Mouse (Mus musculus): ENCODE measurements around the gene Tnfrsf8. TPM values are rescaled to one million over a fixed set of nuclear protein-coding genes. Genes with fewer than 3 reads are reported as not detected.
"Not testable (repeated sequence)": the region's sequence is repeated elsewhere in the genome, so short reads cannot be mapped to it uniquely, and the experiment has no call there.

Tnfrsf8 gene
- total RNA-seq, 4 experiments from 2014 or later, result 0.11 to 0.16 TPM; not detected in 2

- DNase-seq (ENCODE audit: low spot score), result no peak
Measured at GRCm38 (mm10) chr4:145310859-145311258, 4.1 kb downstream of the Tnfrsf8 start.

- no peak for DNase-seq (ENCODE audit: low spot score)
Measured at GRCm38 (mm10) chr4:145306422-145306821, 8.5 kb downstream of the Tnfrsf8 start.

- DNase-seq (ENCODE audit: low spot score), result not testable (repeated sequence)
Measured at GRCm38 (mm10) chr4:145305661-145306362, 9.2 kb downstream of the Tnfrsf8 start.

GRCm38 (mm10) chr4:145304109-145304508 lies 10.9 kb downstream of the Tnfrsf8 start:
- no peak for DNase-seq (ENCODE audit: low spot score)

- no peak for DNase-seq (ENCODE audit: low spot score)
Measured at GRCm38 (mm10) chr4:145302106-145302505, 12.9 kb downstream of the Tnfrsf8 start.

- no peak for DNase-seq (ENCODE audit: low spot score)
Measured at GRCm38 (mm10) chr4:145300210-145300927, 14.6 kb downstream of the Tnfrsf8 start.

DNA sequence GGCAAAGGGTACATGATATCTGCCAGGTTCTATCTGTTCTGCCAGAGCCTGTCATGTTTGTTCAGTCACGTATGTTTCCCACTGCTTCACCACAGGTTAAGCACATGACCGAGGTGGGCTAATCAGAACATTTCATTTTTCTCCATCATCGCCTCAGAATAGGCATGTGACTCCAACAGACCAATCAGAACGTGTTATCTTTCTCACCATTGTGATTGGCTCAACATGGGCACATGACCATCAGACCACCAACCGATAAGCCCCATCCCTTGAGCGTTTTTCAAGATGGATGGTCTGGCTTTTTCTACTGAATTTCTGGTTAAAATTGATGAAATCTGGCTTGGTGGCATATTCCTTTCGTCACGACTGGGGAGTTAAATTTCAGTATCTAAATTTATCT lies 15.6 kb downstream of the Tnfrsf8 start:
- no peak for DNase-seq (ENCODE audit: low spot score)

DNA sequence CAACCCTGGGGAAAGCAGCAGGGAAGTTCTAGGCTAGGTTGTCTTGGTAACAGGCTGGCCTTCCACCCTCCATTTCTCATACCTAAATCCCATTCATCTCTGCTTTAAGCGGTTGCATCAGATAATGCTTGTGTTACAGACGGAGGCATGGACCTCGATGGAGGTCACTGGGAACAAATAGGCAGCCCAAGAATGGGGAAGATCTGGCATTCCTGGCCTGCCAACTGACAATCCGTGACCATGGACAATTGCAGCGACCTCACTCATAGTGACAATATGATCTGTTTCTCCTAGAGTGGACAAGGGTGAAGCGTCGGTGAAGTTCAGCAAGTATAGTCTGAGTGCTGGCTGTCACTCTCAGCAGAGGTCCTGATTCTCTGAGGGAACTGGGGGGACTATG lies 16.1 kb downstream of the Tnfrsf8 start:
- no peak for DNase-seq (ENCODE audit: low spot score)

GRCm38 (mm10) chr4:145295589-145296300 lies 19.2 kb downstream of the Tnfrsf8 start:
- DNase-seq (ENCODE audit: low spot score), result peak; percentile 63

DNA sequence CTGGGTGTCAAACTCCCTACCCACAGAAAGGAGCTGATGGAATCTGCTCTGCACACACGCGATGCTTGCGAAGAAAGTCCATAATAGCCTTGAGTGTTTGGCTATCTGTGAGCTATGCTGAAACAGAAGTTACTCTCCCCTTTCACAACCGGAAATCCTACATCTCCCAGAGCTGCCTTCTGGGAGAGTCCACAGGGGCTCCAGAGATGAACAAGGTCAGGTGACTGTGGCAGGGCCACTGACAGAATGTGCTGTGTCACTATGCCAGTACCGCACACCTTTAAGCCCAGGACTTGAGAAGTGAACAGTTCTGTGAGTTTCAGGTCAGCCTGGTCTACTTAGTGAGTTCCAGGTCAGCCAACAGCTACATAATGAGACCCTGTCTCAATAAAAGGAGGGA lies 20.4 kb downstream of the Tnfrsf8 start:
- DNase-seq (ENCODE audit: low spot score), result no peak

DNA sequence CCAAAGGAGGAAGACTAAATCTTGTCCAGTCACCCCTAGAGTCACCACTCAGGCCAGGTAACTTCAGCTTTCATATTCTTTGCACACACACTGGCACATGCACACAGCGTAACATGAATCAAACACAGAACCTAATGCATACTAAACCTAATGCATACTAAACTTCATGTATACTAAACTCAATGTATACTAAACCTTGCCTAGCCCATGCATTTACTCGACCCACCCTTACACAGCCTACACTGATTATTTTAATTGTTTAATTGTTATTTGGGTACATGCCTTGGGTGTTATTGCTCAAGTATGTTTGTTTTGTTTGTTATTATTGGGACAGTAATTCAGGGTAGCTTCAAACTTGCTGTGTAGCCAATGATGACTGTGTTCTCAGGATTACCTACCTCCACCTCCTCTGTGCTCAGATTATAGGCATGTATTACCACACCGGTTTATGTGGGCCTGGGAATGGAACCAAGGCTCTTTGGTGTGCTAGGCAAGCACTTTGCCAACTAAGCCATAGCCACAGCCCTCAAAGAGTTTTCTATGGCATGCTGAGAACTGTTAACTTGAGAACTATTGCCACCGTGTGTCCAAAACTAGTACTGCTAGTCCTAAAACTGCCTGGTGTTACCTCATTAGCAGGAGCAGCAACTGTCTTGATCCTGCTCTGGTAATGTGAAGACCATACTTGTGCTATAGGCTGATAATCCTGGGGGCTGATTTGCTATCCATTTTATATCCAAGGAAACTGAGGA lies 28.4 kb downstream of the Tnfrsf8 start:
- peak; percentile 85 for DNase-seq (ENCODE audit: low spot score)

DNA sequence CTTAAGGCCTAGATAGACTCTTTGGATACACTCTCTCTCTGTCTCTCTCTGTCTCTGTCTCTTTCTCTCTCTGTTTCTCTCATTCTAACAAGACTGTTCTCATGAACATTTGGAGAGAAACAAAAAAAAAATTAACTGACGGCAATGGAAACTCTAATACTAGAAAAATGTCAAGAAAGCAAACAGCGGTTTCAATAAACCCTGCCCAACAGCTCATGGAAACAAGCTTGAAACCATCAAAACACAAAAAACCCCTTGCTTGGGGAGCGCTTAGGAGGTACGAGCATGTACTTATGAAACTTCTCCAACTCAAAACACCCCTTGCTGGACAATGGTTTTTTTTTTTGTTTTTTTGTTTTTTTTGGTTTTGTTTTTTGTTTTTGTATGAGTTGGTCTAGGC lies 30.3 kb downstream of the Tnfrsf8 start:
- no peak for DNase-seq (ENCODE audit: low spot score)

DNA sequence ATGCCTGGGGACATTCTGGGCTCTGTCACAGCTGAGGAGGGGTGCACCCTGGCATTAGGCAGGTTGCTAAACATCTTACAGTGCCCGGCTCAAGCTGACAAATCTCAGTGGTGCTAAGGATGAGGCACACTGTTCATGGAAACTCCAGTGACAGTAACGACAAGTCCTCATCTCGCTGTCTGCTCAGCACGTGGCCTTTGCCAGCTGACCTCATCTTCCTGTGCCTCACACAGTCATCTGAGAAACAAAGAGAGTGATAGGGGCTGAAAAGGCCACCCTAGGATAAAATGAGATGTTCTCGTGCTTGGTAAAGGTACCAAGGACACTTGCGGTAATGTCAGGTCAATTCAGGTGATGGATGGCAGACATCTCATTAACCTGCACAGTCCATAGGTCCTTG lies 31.5 kb downstream of the Tnfrsf8 start:
- no peak for DNase-seq (ENCODE audit: low spot score)

DNA sequence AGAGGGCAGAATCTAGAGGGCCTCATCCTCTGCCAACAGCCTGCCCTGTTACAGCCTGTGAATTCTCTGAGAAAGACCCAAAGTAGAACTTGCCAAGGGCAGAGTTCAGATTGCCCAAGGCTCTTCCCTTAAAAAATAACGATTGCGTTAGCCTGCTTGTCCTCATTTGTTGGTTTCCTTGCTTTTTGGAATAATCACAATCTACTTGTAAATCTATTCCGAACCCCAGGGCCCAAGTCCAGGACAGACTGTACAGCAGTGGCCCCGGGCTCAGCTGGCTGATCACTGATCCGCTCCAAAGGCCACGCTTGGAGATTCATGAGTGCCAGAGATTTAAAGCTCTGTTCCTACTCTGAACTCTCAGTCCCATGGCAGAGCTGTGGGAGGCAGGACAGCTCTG lies 34.0 kb downstream of the Tnfrsf8 start:
- DNase-seq (ENCODE audit: low spot score), result no peak

GRCm38 (mm10) chr4:145278724-145279370 lies 36.1 kb downstream of the Tnfrsf8 start:
- peak; percentile 48 for DNase-seq (ENCODE audit: low spot score)

DNA sequence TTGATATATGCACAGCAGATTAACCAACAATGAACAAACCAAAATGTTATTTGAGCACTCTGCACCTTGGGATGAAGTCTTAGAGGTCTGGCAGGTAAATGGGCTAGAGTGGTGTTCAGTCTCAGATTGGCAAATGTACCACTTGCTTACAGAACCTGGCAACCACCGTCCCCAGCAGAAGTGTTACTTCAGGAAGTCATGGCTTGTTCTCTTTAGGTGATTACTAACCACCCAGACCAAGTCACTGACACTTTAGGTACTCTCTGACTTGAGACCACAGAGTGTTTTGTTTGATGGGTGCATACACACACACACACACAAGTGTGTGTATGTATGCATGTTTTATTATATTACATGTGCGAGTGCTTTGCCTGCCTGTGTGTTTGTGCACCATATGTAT lies 36.7 kb downstream of the Tnfrsf8 start:
- no peak for DNase-seq (ENCODE audit: low spot score)

DNA sequence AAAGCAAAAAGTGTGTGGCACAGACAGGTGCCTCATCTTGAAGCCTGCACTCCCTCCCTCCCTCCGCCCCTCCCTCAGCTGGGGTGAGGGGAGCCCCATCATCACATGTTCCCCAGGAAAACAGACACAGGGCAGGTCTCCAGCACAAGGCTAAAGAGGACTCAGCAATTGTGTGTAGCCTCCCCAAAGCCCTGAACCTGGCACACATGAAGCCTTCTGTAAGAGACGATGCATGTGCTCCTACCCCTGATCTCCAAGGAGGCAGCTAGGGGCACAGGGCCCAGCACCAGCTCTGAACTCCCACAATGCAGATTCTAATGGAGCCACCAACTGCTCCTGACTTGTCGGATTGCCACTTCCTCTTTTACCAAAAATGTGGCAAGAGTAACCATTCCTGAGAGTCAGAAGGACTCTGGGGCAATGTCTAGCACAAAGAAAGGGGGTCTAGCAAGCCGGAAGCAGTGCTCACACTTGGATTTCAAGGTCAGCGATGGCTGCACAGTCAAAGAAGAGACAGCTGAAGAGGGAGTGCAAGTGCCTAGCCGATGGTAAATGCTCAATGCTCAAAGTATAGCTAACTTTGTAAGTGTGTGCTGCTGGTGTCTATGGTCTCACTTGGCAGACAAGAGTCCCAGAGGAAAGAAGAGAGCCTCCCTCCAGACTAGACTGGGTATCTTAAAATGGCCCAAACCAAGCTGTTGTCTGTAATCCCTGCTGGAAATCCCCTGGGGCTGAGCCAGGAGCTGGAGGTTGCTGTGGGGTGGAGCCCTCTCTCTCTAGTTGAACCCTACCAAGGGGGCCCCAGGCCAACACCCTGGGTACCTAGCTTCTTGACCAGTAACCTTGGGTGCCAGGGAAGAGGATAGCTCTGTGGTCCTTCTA lies 38.4 kb downstream of the Tnfrsf8 start:
- no peak for DNase-seq (ENCODE audit: low spot score)

- no peak for DNase-seq (ENCODE audit: low spot score)
Measured at GRCm38 (mm10) chr4:145274887-145275286, 40.1 kb downstream of the Tnfrsf8 start.

- DNase-seq (ENCODE audit: low spot score), result no peak
Measured at GRCm38 (mm10) chr4:145273923-145274322, 41.0 kb downstream of the Tnfrsf8 start.

- peak; percentile 65 for DNase-seq (ENCODE audit: low spot score)
Measured at GRCm38 (mm10) chr4:145272763-145273162, 42.2 kb downstream of the Tnfrsf8 start.
